Mouse (Mus musculus): ENCODE data around the gene Slc3a2.

The Slc3a2 gene

DNA sequence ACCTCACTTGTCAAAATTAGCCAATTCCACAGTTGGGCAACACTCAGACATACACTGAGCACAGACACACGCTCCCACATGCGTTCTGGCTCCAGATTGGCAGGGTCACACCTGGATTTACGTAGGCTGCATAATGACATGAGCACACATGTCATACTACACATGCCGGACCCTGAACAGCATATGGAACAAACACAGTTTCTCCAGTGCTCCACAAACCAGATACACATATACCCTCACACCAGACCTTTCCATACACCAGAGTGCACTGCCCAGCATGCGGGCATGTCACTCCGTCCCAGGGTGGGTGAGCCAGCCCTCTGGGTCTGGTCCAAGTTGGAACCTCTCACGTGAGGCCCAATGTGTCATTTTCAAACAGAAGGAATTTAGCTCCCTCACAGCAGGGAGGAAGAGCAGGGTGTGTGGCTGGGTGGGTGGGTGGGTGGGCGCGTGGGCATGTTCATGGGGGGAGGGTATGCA, 59.8 kb downstream of the Slc3a2 start, which contains the start of gene Chrm1:
Chrm1 (plus strand) TSS at position 430 of the 480 bp plus-strand sequence.
- DNase-seq (ENCODE audit: low spot score in 2 of 2) = peak in 1 of 2 experiments; percentile 63

DNA sequence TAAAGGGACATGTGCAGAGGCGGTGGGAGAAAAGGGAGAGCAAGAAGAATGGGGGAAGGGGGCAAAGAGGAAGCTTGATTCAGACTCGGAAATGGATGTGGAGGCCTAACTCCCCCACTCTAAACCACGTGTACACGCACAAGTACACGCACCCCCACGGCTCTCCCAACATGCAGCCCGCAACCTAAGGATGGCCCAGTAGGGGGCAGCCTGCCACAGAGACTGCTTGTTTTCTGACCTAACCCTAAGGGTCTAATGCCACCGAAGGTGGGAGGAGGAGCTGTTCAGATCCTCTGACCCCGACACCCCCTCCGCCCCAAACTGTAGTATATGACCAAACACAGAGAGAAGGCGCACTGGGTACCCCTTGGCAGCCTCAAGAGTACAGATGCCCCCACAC, 60.8 kb downstream of the Slc3a2 start:
- DNase-seq (ENCODE audit: low spot score in 2 of 2) = peak; percentile 89 to 92

DNA sequence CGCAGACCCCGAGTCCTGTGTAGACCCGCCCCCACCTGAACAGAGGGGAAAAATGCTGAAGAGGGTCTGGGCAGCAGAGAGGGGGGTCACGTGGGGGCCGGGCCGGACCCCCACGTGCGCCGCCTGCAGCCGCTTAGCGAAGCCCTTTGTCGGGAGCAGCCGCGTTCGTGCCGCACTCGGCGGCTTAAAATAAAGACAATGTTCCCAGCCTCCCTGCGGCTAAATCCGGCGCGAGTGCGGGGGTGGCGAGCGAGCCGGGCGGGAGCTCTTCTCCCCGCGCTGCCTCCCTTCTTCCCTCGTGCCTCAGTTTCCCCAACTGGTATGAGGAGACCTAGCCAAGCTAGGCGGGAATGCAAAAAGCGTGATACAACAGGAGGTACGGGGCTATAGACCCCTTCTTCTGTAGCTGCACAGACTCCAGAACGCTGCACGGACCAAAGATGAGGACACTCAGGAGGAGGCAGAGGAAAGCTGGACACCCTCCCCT, 61.3 kb downstream of the Slc3a2 start:
- peak; percentile 66 to 86 for DNase-seq (ENCODE audit: low spot score in 2 of 2)
